Mouse (Mus musculus) left cerebral cortex, adult 11 months (tissue): ENCODE results near the gene Thbs2.

Experiments used
- DNase-seq: peaks from one replicate; pipeline ENCODE4 v3.0.0; 2022; ENCODE audit warnings: low spot score

Thbs2 gene

GRCm38 (mm10) chr17:14693994-14694374 lies at the start of gene Thbs2:
Gene Thbs2 (minus strand): TSS chr17:14694235.
- no peak for DNase-seq

- no peak for DNase-seq
These were observed 41.5 kb upstream of the Thbs2 start for GRCm38 (mm10) chr17:14735493-14736004.

GRCm38 (mm10) chr17:14734380-14734779 lies 40.3 kb upstream of the Thbs2 start:
- no peak for DNase-seq

GRCm38 (mm10) chr17:14733941-14734340 lies 39.9 kb upstream of the Thbs2 start:
- peak; percentile 14 for DNase-seq

- DNase-seq = no peak
These were observed 39.0 kb upstream of the Thbs2 start for GRCm38 (mm10) chr17:14733027-14733426.

- no peak for DNase-seq
These were observed 36.6 kb upstream of the Thbs2 start for GRCm38 (mm10) chr17:14730629-14731028.

GRCm38 (mm10) chr17:14727481-14727880 lies 33.4 kb upstream of the Thbs2 start:
- DNase-seq = no peak

- DNase-seq = no peak
These were observed 30.8 kb upstream of the Thbs2 start for GRCm38 (mm10) chr17:14724786-14725185.

GRCm38 (mm10) chr17:14721325-14721724 lies 27.3 kb upstream of the Thbs2 start:
- DNase-seq = no peak

GRCm38 (mm10) chr17:14720912-14721311 lies 26.9 kb upstream of the Thbs2 start:
- DNase-seq = no peak

GRCm38 (mm10) chr17:14720227-14720626 lies 26.2 kb upstream of the Thbs2 start:
- no peak for DNase-seq

- no peak for DNase-seq
These were observed 24.8 kb upstream of the Thbs2 start for GRCm38 (mm10) chr17:14718801-14719200.

- no peak for DNase-seq
These were observed 20.7 kb upstream of the Thbs2 start for GRCm38 (mm10) chr17:14714782-14715181.

- no peak for DNase-seq
These were observed 20.3 kb upstream of the Thbs2 start for GRCm38 (mm10) chr17:14714374-14714773.

- DNase-seq = no peak
These were observed 17.7 kb upstream of the Thbs2 start for GRCm38 (mm10) chr17:14711784-14712183.

GRCm38 (mm10) chr17:14711032-14711431 lies 17.0 kb upstream of the Thbs2 start:
- DNase-seq = no peak

- DNase-seq = no peak
These were observed 12.0 kb upstream of the Thbs2 start for GRCm38 (mm10) chr17:14706066-14706465.

- DNase-seq = no peak
These were observed 11.4 kb upstream of the Thbs2 start for GRCm38 (mm10) chr17:14705466-14705865.

- no peak for DNase-seq
These were observed 9.7 kb upstream of the Thbs2 start for GRCm38 (mm10) chr17:14703771-14704170.

GRCm38 (mm10) chr17:14703268-14703667 lies 9.2 kb upstream of the Thbs2 start:
- DNase-seq = no peak

- no peak for DNase-seq
These were observed 8.7 kb upstream of the Thbs2 start for GRCm38 (mm10) chr17:14702701-14703100.

- DNase-seq = no peak
These were observed 7.9 kb upstream of the Thbs2 start for GRCm38 (mm10) chr17:14701891-14702290.

GRCm38 (mm10) chr17:14700204-14700603 lies 6.2 kb upstream of the Thbs2 start:
- no peak for DNase-seq

GRCm38 (mm10) chr17:14698188-14698587 lies 4.2 kb upstream of the Thbs2 start:
- DNase-seq = no peak

- DNase-seq = no peak
These were observed 3.1 kb upstream of the Thbs2 start for GRCm38 (mm10) chr17:14697096-14697495.
